Mouse (Mus musculus) gastrocnemius, adult 8-10 months (tissue): ENCODE measurements around the gene Rhof. TPM values are rescaled to one million over a fixed set of nuclear protein-coding genes. Genes with fewer than 3 reads are reported as not detected.
A peak's percentile ranks its signal among the peaks of the same experiment; 100 is the strongest.

Source experiments
- DNase-seq, 2 experiments: peaks; one replicate each; pipeline ENCODE4 v3.0.0; 2022; ENCODE audit warnings: low spot score in 2 of 2
- total RNA-seq, 4 experiments: library from RNA; stranded (reverse); gene quantifications; 2 replicates each; pipeline ENCODE4 v1.2.4; 2022

Gene Rhof
- total RNA-seq, 4 experiments from 2014 or later: 0.24 to 0.36 (median 0.36) TPM; not detected in 1

DNA sequence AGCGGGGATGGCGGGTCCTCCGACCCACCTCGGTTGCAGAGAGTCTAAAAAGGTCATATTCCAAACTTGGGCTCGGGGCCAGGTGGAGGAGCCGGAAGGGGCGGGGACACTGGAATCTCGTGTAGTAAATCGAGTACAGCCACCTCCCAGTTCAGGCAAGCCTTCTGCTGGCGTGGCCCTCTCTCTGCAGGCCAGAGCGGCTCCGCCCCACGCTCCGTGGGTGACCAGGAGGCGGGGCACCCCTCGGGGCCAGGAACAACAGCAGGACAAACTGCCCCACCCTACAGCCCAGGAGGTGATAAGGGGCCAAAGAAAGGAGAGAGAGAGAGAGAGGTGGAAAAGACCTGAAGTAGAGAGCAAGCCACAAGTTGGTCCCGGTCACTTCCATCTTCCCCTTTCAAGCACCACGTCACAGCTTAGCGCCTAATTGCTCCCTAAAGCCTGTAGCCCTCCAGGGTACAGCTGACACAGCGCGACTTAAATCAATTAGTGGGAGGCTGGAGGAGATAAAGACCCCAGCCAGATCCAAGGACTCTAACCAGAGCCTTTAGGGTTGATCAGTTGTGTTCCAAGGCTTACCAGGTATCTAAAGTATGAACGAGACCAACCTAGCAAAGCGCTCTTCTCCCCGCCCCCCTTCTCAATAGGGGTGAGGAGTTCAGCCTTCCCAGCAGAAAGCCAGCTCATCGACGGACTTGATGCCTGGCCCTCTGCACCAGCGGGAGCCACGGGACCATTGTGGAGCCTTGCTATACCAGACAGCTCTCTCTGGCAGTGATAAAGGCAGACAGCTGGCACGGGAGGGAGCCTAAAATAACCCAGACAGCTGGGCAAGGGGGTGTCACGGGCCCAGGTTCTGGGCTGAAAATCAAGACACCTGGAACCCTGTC lies 3.2 kb upstream of the Rhof start:
- DNase-seq: peak; percentile 94 to 95

DNA sequence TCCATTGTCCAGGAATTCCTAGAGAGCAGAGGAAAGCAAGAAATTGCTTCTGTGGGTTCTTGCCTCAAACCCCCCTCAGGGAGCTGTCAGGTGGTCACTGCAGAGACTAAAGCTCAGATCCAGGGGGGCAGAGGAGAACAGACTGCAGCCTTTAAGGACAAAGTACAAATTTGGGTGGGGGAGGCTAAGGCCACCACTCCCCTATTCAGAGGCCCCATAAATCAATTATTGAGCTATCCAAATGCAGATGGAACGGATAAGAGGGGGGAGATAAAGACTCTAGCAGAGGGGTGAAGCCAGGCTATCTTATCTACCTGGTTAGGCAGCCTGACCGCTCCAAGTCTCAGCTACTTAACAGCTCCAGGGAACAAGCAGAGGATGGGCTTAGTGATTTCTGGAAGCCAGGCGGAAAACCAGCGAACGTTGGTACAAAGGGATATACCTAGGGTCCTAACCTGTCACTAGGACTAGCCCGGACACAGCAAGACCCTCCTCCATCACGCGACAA lies 2.4 kb upstream of the Rhof start:
- no peak for DNase-seq

DNA sequence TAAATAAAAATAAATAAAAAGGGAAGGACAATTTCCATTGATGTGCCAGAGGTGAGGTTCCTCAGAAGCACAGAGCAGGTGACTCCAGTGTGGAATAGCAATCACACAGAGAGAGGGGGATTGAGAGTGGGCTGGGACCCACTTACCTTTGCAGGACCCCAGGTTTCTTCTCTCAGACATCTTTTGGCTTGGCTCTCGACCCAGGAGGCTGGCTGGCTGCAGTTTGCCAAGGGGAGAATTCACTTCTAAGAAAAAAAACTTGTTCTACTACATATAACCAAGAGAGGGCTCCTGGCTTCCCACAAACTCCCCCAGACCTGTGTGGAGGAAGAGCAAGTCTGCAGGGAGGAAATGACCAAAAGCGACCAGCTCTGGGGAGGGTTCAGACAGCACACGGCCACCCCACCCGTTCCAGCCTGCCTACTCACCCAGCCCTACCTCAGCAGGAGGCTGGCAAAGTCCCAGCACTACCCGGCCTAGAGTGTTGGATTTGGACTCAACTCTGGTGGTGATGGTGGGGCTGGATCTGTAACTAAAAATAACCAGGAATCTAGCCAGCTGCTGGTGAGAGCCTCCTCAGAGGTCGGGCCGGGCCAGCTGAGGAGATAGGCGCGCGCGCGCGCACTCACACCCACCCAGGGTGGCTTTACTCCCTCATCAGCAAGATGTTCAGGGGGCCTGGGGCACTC lies 1.8 kb upstream of the Rhof start:
- DNase-seq: peak; percentile 79 to 87

DNA sequence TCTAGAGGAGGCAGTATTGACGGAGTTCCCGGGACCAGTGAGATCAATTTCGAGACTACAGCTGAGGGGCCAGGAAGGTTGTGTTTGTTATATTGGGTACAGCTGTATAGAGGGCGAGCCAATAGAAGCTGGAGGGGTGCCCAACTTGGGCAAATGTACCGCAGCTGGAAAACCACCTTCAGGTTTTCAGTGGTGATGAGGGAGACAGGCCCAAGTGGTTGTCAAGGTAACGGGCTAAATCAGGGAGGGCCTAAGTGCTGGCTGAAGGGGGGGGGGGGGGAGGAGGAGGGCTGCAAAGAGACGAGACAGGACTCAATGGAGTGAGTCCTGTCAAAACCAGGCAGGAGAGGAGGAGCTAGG lies 1.3 kb upstream of the Rhof start:
- DNase-seq: no peak

DNA sequence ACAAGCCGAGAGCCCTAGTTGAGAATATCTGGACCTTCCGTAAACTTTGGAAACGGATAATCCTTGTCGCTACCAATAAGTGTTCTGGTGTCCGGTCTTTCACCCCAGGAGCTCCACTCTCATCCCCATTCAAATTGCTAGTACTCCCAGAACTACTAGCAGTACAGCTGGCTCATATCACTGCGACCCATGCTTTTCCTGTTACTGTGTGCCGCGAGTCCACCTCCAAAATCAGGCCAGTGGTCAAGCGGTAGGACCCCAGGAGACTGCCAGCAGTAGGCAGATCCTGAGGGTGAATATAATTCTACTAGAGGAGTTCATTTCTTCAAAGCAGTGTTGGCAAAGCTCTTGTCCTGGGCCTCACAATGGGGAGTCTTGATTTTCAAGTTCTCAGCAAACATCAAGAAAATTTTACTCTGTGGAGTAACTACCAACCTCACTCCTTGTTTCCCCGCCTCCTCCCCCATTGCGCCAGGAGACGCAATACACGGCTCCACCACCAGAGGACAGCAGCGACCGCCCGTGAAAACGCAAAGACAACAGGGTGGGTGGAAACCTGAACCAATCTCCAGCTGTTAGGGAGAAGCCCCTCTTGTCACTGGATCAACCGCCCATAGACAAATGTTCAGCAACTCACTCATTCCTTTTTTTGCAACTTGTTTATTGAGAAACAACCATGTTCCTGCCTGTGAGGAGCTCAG lies 741 bp upstream of the Rhof start:
- DNase-seq: peak; percentile 78 to 83

DNA sequence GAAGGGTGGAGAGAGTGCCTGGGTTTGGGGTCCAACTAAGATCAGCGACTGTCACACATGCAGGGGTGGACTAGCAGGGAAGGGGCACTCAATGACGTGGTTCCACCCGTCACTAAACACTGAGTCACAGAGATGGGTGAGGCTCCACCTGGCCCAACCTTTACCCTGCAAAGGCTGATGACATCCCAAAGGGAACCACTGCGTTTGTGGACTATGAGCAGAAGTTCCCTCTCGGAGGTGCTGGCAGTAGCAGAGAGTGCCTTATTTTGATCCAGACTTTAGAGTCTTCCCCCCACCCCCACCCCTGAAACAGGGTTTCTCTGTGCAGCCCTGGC lies 1.7 kb downstream of the Rhof start:
- no peak for DNase-seq

DNA sequence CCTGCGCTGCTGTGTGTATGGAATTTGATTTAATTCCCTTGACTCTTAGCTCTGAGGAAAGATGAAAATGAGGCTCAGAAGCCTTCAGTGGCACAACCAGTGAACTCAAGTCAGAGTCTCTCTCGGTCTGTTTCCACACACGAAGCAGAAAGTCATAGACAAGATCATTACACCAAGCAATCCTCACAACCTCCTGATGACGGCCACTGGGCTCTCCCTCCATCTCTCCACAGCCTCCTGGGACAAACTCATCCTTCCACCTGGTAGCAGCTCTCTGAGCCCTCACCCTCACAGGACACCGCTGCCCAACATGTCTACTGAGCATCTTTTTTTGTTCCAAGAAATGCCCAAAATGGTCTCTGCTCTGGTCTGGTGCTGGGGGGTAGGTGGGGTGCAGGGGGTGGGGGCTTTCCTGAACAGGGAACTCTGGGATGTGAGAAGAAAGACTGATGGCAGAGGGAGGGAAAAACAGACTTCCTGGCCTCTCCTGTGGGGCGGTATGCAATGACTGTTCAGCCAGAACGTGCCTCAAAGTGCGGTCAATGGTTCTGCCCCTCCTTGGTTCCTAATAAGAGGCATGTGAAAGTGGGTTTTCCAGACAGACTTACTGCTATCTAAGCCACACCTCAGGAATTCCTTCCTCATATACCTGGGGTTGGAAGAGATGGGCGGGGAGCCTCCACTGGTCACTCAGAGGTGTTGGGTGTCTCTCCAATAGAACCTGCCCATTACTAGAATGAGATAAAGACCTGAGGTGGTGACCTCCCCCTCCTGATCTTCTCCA lies 2.3 kb downstream of the Rhof start:
- no peak for DNase-seq

DNA sequence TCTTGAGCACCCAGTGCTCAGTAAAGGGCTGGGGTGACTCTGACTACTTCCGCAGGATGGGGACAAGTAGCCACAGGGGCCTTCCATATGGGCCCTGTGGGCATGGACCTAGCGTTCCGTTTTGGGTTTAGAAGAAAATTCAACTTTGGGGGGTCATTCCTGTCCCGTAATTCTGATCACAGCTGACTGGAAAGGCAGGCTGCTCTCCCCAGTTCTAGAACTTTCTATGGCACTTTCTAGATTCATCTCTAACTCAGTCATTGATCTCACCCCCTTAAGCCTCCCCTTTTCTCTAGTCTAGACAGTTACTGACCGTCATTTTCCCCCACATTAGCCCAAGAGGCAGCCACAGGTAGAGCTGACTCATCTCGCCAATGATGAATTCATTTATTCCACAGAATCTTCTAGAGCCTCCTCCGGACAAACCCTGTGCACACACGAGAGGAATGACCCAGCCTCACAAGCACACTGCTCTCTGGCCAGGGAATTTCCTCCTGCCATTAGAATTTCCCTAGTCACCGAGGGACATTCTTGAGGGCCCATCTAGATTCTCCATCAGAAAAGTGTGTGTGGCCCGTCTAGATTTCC lies 3.2 kb downstream of the Rhof start:
- no peak for DNase-seq

DNA sequence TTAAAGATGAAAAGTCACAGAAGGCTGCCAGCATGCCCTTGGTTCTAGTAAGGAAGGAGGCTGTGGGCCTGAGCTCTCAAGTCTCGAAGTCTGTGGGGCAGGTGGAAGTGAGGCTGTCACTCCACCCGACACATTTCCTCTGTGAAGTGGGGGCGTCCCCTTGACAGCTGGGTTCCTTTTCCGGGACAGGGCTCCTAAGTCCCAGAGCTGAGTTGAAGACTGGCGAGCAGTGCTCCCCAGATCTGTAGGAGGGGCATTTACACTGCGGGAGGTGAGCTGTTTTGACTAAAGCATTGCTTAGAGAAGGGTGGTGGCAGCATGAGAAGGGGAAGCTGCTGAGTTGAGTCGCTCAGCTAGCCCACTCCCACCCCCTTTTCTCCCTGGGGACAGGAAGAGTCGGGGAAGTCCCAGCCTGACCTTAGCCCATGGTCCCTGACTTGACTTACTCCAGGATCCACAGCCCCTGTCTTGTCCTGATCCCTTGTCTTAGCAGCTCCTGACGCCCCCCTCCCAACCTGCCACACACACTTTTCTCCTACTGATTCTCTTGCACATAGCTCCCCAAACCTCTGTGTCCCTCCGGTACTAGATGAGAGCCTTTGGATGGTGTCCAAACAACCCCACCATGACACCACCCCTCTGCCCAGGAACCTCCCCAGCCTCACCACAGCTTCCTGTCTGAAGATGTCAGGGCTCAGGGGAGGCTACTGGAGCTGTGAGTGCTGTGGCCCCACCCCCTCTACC lies 3.9 kb downstream of the Rhof start:
- DNase-seq: no peak

DNA sequence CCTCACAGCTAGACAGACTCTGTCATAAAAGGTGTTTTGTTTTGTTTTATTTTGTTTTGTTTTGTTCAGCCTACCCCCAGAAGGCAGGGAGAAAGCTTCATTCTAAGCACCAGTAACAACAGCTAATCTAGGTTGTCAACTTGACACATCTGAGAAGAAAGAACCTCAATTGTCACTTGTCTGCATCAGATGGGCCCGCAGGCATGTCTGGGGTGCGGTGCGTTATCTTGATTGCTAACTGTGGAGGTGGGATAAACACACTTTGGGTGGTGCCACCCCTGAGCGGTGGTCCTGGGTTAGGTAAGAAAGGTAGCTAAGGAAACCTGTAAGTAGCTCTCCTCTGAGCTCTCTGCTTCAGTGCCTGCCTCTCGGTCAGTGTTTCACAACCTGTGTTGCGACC lies 5.5 kb downstream of the Rhof start:
- no peak for DNase-seq

DNA sequence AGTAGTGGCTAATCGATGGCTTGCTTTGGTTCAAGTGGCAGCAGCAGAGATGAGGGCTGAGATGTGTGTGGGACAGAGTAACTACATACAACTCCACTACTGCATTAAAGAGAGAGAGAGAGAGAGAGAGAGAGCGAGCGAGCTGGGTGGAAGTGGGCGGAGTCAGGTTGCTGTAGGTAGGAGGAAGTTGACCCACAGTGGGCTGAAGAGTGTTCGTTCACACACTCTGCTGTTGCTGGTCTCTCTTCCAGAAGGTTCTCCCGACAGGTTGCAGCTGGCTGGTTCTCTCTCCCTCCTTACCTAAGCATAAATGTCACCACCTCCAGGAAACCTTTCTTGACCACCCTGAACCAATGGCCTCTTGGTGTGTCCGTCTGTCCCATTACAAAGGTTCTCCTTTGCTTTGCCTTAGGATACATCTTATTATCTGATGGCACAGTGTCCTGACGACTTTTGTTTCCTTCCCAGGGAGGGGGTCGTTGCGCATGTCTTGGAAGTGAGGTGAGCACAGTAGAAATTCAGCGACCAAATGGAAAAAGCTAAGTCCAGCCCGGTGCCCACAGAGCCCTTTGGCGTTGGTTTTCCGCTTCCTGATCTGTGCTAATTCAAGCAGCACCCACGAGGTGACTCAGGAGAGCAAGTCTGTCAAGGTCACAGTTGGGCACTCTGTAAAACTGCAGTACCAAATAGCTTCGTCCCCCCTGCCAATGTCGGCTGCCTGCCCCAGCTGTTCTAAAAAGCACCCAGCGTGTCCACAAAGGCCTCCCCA lies 6.7 kb downstream of the Rhof start:
- no peak for DNase-seq

DNA sequence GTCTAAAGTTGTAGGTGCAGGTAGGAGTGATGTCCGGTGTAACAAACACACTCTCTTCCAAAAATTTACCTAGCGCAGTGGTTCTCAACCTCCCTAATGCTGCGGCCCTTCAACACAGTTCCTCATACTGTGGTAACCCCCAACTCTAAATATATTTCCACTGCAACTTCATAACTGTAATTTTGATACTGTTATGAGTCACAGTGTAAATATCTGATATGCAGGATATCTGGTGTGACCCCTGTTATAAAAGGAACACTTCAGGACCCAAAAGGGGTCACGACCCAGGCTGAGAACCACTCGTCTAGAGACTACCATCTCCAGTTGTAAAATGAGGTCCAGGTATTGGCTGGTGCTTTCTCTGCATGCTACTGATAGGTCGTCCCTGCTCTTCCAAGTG lies 7.4 kb downstream of the Rhof start:
- DNase-seq: no peak

DNA sequence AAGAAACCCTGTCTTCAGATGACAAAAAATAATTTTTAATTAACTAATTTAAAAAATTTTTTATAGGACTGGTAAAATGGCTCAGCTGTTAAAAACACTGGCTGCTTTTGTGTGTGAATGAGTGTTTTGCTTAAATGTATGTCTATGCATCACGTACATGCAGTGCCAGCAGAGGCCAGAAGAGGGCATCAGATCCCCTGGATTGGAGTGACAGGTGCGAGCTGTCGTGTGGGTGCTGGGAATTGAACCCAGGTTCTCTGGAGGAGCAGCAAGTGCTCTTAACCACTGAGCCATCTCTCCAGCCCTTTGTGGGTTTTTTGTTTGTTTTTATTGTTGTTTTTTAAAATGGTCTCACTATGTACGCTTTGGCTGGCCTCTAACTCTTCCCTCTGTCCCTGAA lies 10.3 kb downstream of the Rhof start:
- DNase-seq: no peak

DNA sequence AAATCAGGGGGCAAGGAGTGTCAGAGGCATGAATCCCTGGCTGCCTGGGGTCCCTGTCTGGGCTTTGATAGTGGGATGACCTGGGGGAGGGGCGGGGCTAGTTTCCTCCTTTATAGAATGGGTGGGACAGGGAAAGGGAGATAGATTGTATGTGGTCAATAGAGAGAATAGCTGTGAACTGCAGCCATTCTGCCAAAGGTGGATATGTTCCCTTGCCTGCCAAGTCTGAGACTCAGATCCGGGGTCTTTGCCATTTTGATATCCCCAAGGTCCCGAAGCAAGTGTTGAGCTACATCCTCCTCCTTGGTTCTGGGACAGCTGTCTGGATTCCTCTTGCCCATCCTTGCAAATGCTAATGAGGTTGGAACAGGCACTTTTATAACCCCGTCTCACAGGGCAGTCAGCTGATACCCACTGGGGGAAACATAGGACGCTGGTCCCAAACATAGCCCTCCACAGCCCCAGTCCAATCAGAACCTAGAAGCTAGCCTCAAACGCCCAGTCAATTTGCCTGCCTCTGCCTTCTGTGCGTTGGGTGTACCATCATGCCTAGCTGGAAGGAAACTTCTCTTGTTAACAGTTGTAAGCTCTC lies 11.8 kb downstream of the Rhof start:
- no peak for DNase-seq

DNA sequence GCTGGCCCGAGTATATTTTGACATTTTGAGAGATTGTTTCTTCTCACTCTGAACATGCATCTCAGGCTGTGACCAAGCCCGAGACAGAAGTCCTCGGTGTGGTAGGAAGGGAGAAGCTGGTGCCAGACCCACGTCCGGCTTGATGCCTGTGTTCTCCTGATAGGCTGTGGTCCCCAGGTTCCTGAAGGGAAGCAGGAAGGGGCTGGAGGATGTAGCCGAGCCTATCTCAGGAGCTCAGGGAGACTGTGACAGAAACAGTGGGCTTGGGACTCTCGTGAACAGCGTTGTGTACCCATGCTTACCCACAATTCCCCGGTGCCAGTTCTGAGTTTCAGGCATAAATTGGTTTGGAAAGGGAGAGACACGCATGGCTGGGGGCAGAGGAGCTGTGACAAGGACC lies 13.7 kb downstream of the Rhof start:
- no peak for DNase-seq

DNA sequence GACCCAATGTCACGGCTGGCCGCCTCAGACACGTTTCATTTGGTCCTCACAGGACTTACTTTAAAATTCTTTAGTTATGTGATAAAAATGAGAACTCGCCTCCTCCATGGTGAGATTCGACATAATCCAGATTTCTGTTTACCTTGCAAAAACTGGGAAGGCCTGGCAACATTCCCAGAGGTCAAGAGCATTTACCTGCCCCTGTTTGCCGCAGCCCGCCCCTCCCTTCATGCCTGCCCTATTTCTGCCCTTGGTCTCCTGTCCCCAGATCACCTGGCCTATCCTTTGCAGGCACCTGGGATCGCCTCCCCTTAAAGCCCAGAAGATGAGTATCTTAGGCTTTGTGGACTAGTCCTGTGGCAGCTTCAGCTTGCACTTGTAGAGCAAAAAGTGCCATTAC lies 14.7 kb downstream of the Rhof start:
- no peak for DNase-seq

DNA sequence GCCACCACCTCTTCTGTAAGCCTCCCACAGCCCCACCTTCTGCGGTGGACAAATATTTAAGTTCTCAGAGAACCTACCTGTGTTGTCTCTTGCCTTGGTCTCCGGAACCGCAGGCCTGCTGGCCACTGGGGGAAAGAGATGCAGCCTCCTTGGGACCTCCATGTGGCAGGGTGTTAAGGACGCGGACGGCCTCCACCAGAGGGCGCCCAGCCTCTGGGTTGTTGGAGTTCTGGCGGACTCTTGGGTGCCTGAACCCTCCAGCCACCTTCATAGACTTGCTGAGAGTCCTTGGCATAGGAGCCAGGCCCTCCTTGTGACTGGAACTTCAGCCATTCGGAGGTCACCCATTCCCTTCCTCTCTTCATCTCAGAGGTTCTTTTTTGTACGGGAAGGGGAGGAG lies 15.2 kb downstream of the Rhof start:
- DNase-seq: peak; percentile 64 to 67

DNA sequence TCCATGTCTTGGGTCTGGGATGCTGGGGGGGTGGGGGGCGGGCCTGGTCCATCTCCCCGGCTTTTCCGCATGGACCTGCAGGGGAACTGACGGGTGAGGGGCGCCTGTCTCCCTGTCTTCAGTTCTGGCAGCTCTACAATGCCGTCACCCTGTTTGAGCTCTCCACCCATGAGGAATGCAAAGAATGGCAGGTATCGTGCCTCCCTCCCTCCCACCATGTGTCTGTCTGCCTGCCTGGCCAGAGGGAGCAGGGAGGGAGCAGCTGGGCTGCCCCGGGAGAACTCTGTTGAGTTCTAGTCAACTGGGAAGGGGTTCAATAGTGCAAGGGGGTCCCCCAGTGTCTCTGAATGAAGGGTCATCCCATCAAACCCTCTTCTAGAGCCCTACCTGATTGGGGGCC lies 16.4 kb downstream of the Rhof start:
- no peak for DNase-seq

DNA sequence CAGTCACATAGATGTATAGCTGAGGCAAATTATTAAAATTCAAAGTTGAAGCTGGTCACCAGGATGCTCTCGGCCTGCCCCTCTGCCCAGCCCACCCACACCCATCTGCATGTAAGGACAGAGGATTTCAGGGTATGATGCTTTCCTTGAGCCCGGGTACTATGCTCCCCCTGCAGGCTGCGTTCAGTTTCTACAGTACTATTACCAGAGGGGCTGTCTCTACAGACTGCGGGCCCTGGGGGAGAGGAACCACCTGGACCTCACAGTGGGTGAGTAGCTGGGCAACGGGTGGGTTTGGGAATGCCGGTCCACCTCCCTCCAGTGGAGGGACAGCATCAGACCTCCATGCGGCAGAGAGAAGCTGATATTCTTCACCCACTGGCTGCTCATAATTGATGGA lies 17.6 kb downstream of the Rhof start:
- DNase-seq: no peak
